Mouse (Mus musculus) MEL (cell line): ENCODE data around the gene Spred1. TPM values are rescaled to one million over a fixed set of nuclear protein-coding genes. Genes with fewer than 3 reads are reported as not detected.

Experiments
- DNase-seq: peaks from one replicate; pipeline ENCODE4 v3.0.0; 2011; ENCODE audit warnings: low read depth, low spot score
- H3K27ac ChIP-seq: 2 replicates; pipeline ENCODE4 v1.5.1; 2012; ENCODE audit warnings: low read depth, mild to moderate bottlenecking, control low read depth, low read length, moderate library complexity; ENCODE audit not compliant: control insufficient read depth
- H3K27me3 ChIP-seq, 2 experiments: fragments of 150-350 bp in 1 of 2; sonication (generic) in 1 of 2; 2 replicates each; pipeline ENCODE4 v1.6.1; 2012; ENCODE audit warnings: low read length in 2 of 2, mild to moderate bottlenecking in 2 of 2, improper control_type of control experiment in 1 of 2, moderate library complexity in 1 of 2; ENCODE audit not compliant: insufficient read depth in 2 of 2, control insufficient read depth in 1 of 2
- H3K36me3 ChIP-seq, 2 experiments: 2 replicates each; pipeline ENCODE4 v1.6.1; 2012 to 2014; ENCODE audit warnings: low read length in 2 of 2, improper control_type of control experiment in 1 of 2, inconsistent platforms in 1 of 2, mild to moderate bottlenecking in 1 of 2; ENCODE audit not compliant: insufficient read depth in 2 of 2, control insufficient read depth in 1 of 2
- H3K4me1 ChIP-seq, 2 experiments: fragments of 150-350 bp in 1 of 2; sonication (generic) in 1 of 2; 2 replicates each; pipeline ENCODE4 v1.6.1; 2012; ENCODE audit warnings: low read length in 2 of 2, improper control_type of control experiment in 1 of 2, mild to moderate bottlenecking in 1 of 2; ENCODE audit not compliant: insufficient read depth in 2 of 2, control insufficient read depth in 1 of 2
- H3K4me3 ChIP-seq, 2 experiments: fragments of 150-350 bp in 1 of 2; sonication (generic) in 1 of 2; 2 replicates each; pipeline ENCODE4 v1.5.1; 2012; ENCODE audit warnings: low read depth in 2 of 2, low read length in 2 of 2, mild to moderate bottlenecking in 2 of 2, moderate library complexity in 2 of 2, control low read depth in 1 of 2, improper control_type of control experiment in 1 of 2; ENCODE audit not compliant: control insufficient read depth in 1 of 2, insufficient read depth in 1 of 2
- H3K79me2 ChIP-seq: 2 replicates; pipeline ENCODE4 v1.6.1; 2012; ENCODE audit warnings: mild to moderate bottlenecking, low read length, moderate library complexity; ENCODE audit not compliant: control insufficient read depth, poor library complexity, insufficient read depth
- H3K9ac ChIP-seq: 2 replicates; pipeline ENCODE4 v1.6.1; 2012; ENCODE audit warnings: low read depth, mild to moderate bottlenecking, control low read depth, low read length, moderate library complexity; ENCODE audit not compliant: control insufficient read depth, poor library complexity, severe bottlenecking
- H3K9me3 ChIP-seq: fragments of 150-350 bp; sonication (generic); replicated peaks from 2 replicates; pipeline ENCODE4 v1.6.1; 2012; ENCODE audit warnings: mild to moderate bottlenecking, low read length, improper control_type of control experiment, moderate library complexity; ENCODE audit not compliant: insufficient read depth
- BHLHE40 ChIP-seq: IDR thresholded peaks from 2 replicates; pipeline ENCODE4 v1.6.1; 2012; ENCODE audit warnings: low read depth, mild to moderate bottlenecking, inconsistent platforms, low read length, improper control_type of control experiment, borderline replicate concordance
- CHD2 ChIP-seq: IDR thresholded peaks from 2 replicates; pipeline ENCODE4 v1.6.1; 2011; ENCODE audit warnings: low read length, improper control_type of control experiment
- CTCF ChIP-seq, 3 experiments: IDR thresholded peaks in 2 of 3; conservative IDR thresholded peaks in 1 of 3; 2 replicates each; pipeline ENCODE4 v1.5.1; 2011 to 2012; ENCODE audit warnings: low read length in 3 of 3, low read depth in 2 of 3, mild to moderate bottlenecking in 2 of 3, improper control_type of control experiment in 1 of 3, inconsistent platforms in 1 of 3, mixed read lengths in 1 of 3, moderate library complexity in 1 of 3; ENCODE audit not compliant: control insufficient read depth in 1 of 3, insufficient read depth in 1 of 3, poor library complexity in 1 of 3, severe bottlenecking in 1 of 3
- ELF1 ChIP-seq: IDR thresholded peaks from 2 replicates; pipeline ENCODE4 v1.6.1; 2014; ENCODE audit warnings: low read depth, mild to moderate bottlenecking, inconsistent platforms, low read length, improper control_type of control experiment, moderate library complexity
- ETS1 ChIP-seq: IDR thresholded peaks from 2 replicates; pipeline ENCODE4 v1.6.1; 2012; ENCODE audit warnings: low read depth, mild to moderate bottlenecking, inconsistent platforms, low read length, improper control_type of control experiment, moderate library complexity
- GABPA ChIP-seq: IDR thresholded peaks from 2 replicates; pipeline ENCODE4 v1.6.1; 2012; ENCODE audit warnings: low read depth, mild to moderate bottlenecking, inconsistent platforms, low read length, improper control_type of control experiment, moderate library complexity
- MAX ChIP-seq: IDR thresholded peaks from 2 replicates; pipeline ENCODE4 v1.6.1; 2011; ENCODE audit warnings: low read length, improper control_type of control experiment
- MAZ ChIP-seq: IDR thresholded peaks from 2 replicates; pipeline ENCODE4 v1.6.1; 2012; ENCODE audit warnings: low read depth, mild to moderate bottlenecking, inconsistent platforms, low read length, improper control_type of control experiment
- NELFE ChIP-seq: IDR thresholded peaks from 2 replicates; pipeline ENCODE4 v1.6.1; 2011; ENCODE audit warnings: low read depth, low read length, improper control_type of control experiment
- POLR2A ChIP-seq, 2 experiments: IDR thresholded peaks; 2 replicates each; pipeline ENCODE4 v1.6.1; 2011 to 2012; ENCODE audit warnings: low read length in 2 of 2, mild to moderate bottlenecking in 2 of 2, control low read depth in 1 of 2, improper control_type of control experiment in 1 of 2, low read depth in 1 of 2, moderate library complexity in 1 of 2; ENCODE audit not compliant: control insufficient read depth in 1 of 2, insufficient read depth in 1 of 2, poor library complexity in 1 of 2
- RAD21 ChIP-seq: IDR thresholded peaks from 2 replicates; pipeline ENCODE4 v1.6.1; 2011; ENCODE audit warnings: mild to moderate bottlenecking, low read depth, low read length, improper control_type of control experiment
- SIN3A ChIP-seq: IDR thresholded peaks from 2 replicates; pipeline ENCODE4 v1.6.1; 2012; ENCODE audit warnings: low read length, improper control_type of control experiment, inconsistent platforms
- TBP ChIP-seq: IDR thresholded peaks from 2 replicates; pipeline ENCODE4 v1.8.0; 2011; ENCODE audit warnings: low read depth, low read length, improper control_type of control experiment
- TCF12 ChIP-seq: IDR thresholded peaks from 2 replicates; pipeline ENCODE4 v1.6.1; 2014; ENCODE audit warnings: low read depth, mild to moderate bottlenecking, inconsistent platforms, low read length, improper control_type of control experiment, moderate library complexity
- USF2 ChIP-seq, 2 experiments: IDR thresholded peaks; 2 replicates each; pipeline ENCODE4 v1.6.1; 2011 to 2012; ENCODE audit warnings: improper control_type of control experiment in 2 of 2, low read length in 2 of 2, borderline replicate concordance in 1 of 2, inconsistent platforms in 1 of 2, low read depth in 1 of 2, mild to moderate bottlenecking in 1 of 2; ENCODE audit not compliant: insufficient read depth in 1 of 2
- ZMIZ1 ChIP-seq: IDR thresholded peaks from 2 replicates; pipeline ENCODE4 v1.6.1; 2012; ENCODE audit warnings: low read depth, mild to moderate bottlenecking, inconsistent platforms, low read length, improper control_type of control experiment, moderate library complexity
- polyA plus RNA-seq, 2 experiments: library from polyadenylated mRNA; stranded (reverse) in 1 of 2; unstranded in 1 of 2; fragments of >175 nt in 1 of 2; fragments of >200 nt in 1 of 2; gene quantifications; 2 replicates each; pipeline versions ENCODE4 v1.2.1 to v1.2.4; 2012; ENCODE audit warnings: low replicate concordance in 2 of 2, low read depth in 1 of 2; ENCODE audit not compliant: insufficient read length in 2 of 2, insufficient read depth in 1 of 2, missing spikeins in 1 of 2
- total RNA-seq: library from RNA; depleted of rRNA; stranded (reverse); fragments of 300-350 nt; gene quantifications from 2 replicates; pipeline ENCODE4 v1.2.3, GENCODE M21; 2012

The Spred1 gene
- total and polyA plus RNA-seq, 3 experiments = 14.3 to 19.9 TPM; not detected in 1

- TF ChIP-seq BHLHE40 (no peak), POLR2A (IDR thresholded peaks at IDR 0.05; ENCODE audit: control insufficient read depth in 1 of 2, insufficient read depth in 1 of 2, low read depth in 1 of 2, low read length in 2 of 2, poor library complexity in 1 of 2) (no peak), ETS1 (no peak), USF2 (IDR thresholded peaks at IDR 0.05; ENCODE audit: borderline replicate concordance in 1 of 2, insufficient read depth in 1 of 2, low read depth in 1 of 2, low read length in 2 of 2) (no peak), RAD21 (no peak), SIN3A (no peak), CTCF (IDR thresholded peaks at IDR 0.05 in 2 of 3, conservative IDR thresholded peaks at IDR 0.05 in 1 of 3; ENCODE audit: control insufficient read depth in 1 of 3, insufficient read depth in 1 of 3, low read depth in 2 of 3, low read length in 3 of 3, poor library complexity in 1 of 3, severe bottlenecking in 1 of 3) (no peak), MAZ (no peak), TBP (no peak), ZMIZ1 (no peak), NELFE (no peak), CHD2 (no peak), TCF12 (no peak), ELF1 (no peak)
- Histone ChIP-seq H3K9ac (no peak overlapping the region), H3K4me3 (no peak overlapping the region), H3K9me3 (no peaks in the 10 kb centered on the region), H3K27me3 (peaks cover 0 to 2% of the 10 kb centered on the region in 2 experiments; a peak in 1 of 4 replicates), H3K36me3 (no peaks in the 10 kb centered on the region), H3K27ac (no peak overlapping the region), H3K4me1 (no peaks in the 10 kb centered on the region), H3K79me2 (no peaks in the 10 kb centered on the region)
- DNase-seq = no peak
These were observed 41.6 kb upstream of the Spred1 start for GRCm38 (mm10) chr2:117079621-117080020.

DNA sequence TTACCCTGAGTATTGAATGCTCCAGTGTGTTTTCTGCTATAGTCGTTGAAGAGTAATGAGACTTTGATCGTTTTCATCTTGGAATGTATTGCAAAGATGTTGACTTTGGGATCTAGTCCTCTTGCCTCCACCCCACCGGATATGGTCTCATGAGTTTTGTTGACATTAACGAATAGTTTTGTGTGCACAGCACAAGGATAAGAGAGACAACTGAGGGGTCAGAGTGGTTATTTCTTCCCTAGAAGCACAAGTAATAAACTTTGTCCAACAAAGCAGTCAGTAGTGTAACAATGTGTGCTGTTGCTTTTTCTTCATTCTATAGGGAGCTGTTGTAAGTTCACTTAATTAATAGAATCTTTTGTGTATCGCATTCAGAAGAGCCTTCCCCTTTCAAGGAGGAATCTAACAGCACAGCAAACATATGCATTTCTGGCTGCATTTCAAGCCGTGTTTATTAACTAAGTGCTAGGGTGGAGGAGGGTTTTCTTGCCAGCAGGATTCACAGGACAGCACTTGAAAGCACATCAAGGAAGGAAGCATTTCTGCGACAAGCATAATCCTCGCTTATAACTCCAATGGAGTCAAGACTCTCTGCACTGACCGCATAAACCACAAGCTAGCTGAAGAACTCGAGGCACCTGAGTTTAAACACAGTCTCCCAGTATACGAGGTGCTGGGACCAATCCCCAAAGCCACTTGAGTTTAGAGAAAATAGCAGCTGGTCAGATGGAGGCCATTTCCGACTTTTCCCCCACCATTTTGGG is 35.0 kb upstream of the Spred1 start:
- H3K79me2 ChIP-seq = no peaks in the 10 kb centered on the region
- no peak overlapping the region for H3K4me3 ChIP-seq
- no peak overlapping the region for H3K27ac ChIP-seq
- no peak overlapping the region for H3K9ac ChIP-seq
- DNase-seq = no peak
- no peaks in the 10 kb centered on the region for H3K36me3 ChIP-seq
- TF ChIP-seq MAX (no peak), GABPA (no peak)
- no peaks in the 10 kb centered on the region; a peak in 1 of 4 replicates for H3K27me3 ChIP-seq
- no peaks in the 10 kb centered on the region for H3K4me1 ChIP-seq
- H3K9me3 ChIP-seq = no peaks in the 10 kb centered on the region
